Mouse (Mus musculus) embryonic fibroblast, embryonic 13.5 days (primary cell): ENCODE results near the gene Dicer1.

Experiments used
- CTCF ChIP-seq: IDR thresholded peaks from 2 replicates; pipeline ENCODE4 v1.5.1; 2011; ENCODE audit warnings: mild to moderate bottlenecking, control low read depth, low read length, moderate library complexity, borderline replicate concordance; ENCODE audit not compliant: insufficient read depth
- POLR2A ChIP-seq: IDR thresholded peaks from 2 replicates; pipeline ENCODE4 v1.6.1; 2011; ENCODE audit warnings: low read depth, mild to moderate bottlenecking, control low read depth, low read length, moderate library complexity

- TF ChIP-seq CTCF (no peak), POLR2A (no peak)
These were observed 75.0 kb downstream of the Dicer1 start for GRCm38 (mm10) chr12:104676535-104677370.
